Mouse (Mus musculus) lung, embryonic 16.5 days (tissue): Measurements from ENCODE around the gene Sap30. TPM values are rescaled to one million over a fixed set of nuclear protein-coding genes. Genes with fewer than 3 reads are reported as not detected.
"Not testable (repeated sequence)": the region's sequence is repeated elsewhere in the genome, so short reads cannot be mapped to it uniquely, and the experiment has no call there.

Experiments
- ATAC-seq: fragments of 200-750 bp; cut with Nextera tagmentation; 2 replicates; pipeline ENCODE4 v1.8.0; 2017; ENCODE audit warnings: low read depth, mild to moderate bottlenecking, moderate library complexity
- H3K27ac ChIP-seq: fragments of 300-500 bp; sonication (generic); 2 replicates; pipeline ENCODE4 v1.5.1; 2014; ENCODE audit warnings: mild to moderate bottlenecking, control low read depth, low read length
- H3K27me3 ChIP-seq: fragments of 300-500 bp; sonication (generic); 2 replicates; pipeline ENCODE4 v1.6.1; 2014; ENCODE audit warnings: low read depth, low read length, mixed read lengths; ENCODE audit not compliant: control insufficient read depth, insufficient read depth
- H3K36me3 ChIP-seq: fragments of 300-500 bp; sonication (generic); 2 replicates; pipeline ENCODE4 v1.6.1; 2014; ENCODE audit warnings: low read length; ENCODE audit not compliant: control insufficient read depth, insufficient read depth
- H3K4me1 ChIP-seq: fragments of 300-500 bp; sonication (generic); replicated peaks from 2 replicates; pipeline ENCODE4 v1.6.1; 2014; ENCODE audit warnings: low read length, mixed read lengths; ENCODE audit not compliant: control insufficient read depth, insufficient read depth
- H3K4me2 ChIP-seq: fragments of 300-500 bp; sonication (generic); 2 replicates; pipeline ENCODE4 v1.6.1; 2014; ENCODE audit warnings: low read depth, low read length, control low read depth
- H3K4me3 ChIP-seq: fragments of 300-500 bp; sonication (generic); 2 replicates; pipeline ENCODE4 v1.5.1; 2014; ENCODE audit warnings: mild to moderate bottlenecking, low read length, control low read depth
- H3K9ac ChIP-seq: fragments of 300-500 bp; sonication (generic); 2 replicates; pipeline ENCODE4 v1.6.1; 2014; ENCODE audit warnings: low read length, control low read depth
- H3K9me3 ChIP-seq: fragments of 300-500 bp; sonication (generic); 2 replicates; pipeline ENCODE4 v1.6.1; 2016; ENCODE audit warnings: low read length; ENCODE audit not compliant: control insufficient read depth
- WGBS: fragments of 180-500 bp; shearing (Covaris S2); extraction: QIAGEN DNeasy Blood & Tissue Kit; methylation state at CpG from one replicate; pipeline ENCODE4 v1.1.7; 2014; 5-methylcytosine and 5-hydroxymethylcytosine counted together
- polyA plus RNA-seq: library from polyadenylated mRNA; unstranded; fragments of >200 nt; fragmentation: Nextera tagmentation; extraction: Ambion mirVana; gene quantifications from 2 replicates; pipeline ENCODE4 v1.2.1, GENCODE M21; 2015

Gene Sap30
- polyA plus RNA-seq, 1 experiment from 2014 or later = 28.1 TPM

DNA sequence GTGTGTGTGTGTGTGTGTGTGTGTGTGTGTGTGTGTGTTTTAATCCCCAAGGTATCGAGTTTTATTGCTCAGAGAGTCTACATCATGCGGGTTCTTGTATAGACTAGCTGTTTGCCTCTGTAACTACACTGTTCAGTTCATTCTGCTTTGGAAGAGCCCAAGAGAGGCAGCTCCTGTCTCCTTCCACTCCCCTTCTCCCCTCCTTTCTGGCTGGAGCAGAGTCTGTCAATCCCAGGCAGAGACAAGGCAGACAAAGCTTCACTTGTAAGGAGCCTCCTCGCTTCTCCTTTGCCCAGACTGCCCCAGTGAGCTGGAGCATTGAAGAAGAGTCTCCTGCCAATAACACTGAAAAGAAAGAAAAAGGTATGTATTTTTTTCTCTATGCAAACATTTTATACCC, 31.9 kb downstream of the Sap30 start, which contains the start of gene Scrg1:
Scrg1 (plus strand) TSS at position 159 of the 400 bp plus-strand sequence.
- H3K4me3 ChIP-seq = no peak within 1 kb of the TSS
- no peaks in the 10 kb centered on the region for H3K27me3 ChIP-seq
- ATAC-seq = no peak
- H3K9me3 ChIP-seq = no peaks in the 10 kb centered on the region
- H3K36me3 ChIP-seq = no peaks in the 10 kb centered on the region
- no peak within 1 kb of the TSS for H3K27ac ChIP-seq
- no peak within 1 kb of the TSS for H3K4me2 ChIP-seq
- H3K9ac ChIP-seq = no peak within 1 kb of the TSS
- 0 out of 2 replicates have a peak, but pooled peaks cover 3% of the 10 kb centered on the region for H3K4me1 ChIP-seq
- WGBS = 80% methylated on average over 3 of the region's 3 CpGs

DNA sequence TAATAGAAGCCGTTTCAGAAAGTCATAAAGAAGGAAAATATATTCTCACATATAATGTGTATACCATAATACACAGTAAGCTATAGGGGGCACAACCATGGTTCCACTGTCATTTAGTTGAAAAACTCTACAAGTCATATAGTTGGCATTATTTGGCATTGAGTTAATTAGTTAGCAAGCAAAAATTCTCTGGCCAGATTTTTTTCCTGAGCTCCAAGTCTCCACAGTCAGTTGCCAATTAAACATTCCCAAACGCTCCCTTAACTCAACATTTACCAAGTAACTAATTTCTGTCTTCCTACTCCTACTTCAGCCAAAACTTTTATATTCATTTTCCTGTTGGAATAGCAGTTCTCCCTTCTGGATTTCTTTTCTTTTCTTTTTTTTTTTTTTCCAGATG, 34.3 kb downstream of the Sap30 start:
- WGBS = 82% methylated on average over 2 of the region's 2 CpGs
- H3K4me3 ChIP-seq = no peak overlapping the region

DNA sequence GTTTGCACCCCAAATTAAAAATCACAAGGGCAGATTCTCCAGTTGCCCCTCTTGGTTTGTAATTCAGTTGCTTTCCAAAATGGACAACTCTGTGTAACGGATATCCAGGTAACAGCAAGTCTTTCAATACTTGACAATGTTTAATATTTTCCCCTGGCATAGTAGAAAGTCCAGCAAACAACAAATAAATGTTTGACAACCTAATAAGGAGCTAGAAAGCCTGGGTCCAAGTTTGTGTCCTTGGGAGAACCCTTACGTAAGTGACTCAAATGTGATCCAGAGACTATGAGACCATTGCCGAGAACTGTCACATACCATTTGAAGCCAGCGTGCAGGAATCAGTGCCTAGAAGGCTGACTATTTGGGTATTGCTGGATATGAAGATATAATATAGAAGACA, 35.8 kb downstream of the Sap30 start:
- 91% methylated on average over 4 of the region's 4 CpGs for WGBS
- H3K4me1 ChIP-seq = no peaks in the 10 kb centered on the region
- H3K4me3 ChIP-seq = no peak overlapping the region
- no peaks in the 10 kb centered on the region for H3K36me3 ChIP-seq
- H3K4me2 ChIP-seq = no peak overlapping the region
- no peaks in the 10 kb centered on the region for H3K27me3 ChIP-seq
- no peak overlapping the region for H3K9ac ChIP-seq
- no peak overlapping the region for H3K27ac ChIP-seq
- ATAC-seq = no peak
- no peaks in the 10 kb centered on the region for H3K9me3 ChIP-seq

More for the DNA sequence above, 34.3 kb downstream of the Sap30 start:
- no peaks in the 10 kb centered on the region for H3K9me3 ChIP-seq
- H3K4me1 ChIP-seq = 0 out of 2 replicates have a peak, but pooled peaks cover 3% of the 10 kb centered on the region
- no peak for ATAC-seq
- H3K27me3 ChIP-seq = no peaks in the 10 kb centered on the region
- no peak overlapping the region for H3K27ac ChIP-seq
- no peak overlapping the region for H3K9ac ChIP-seq
- no peak overlapping the region for H3K4me2 ChIP-seq
- no peaks in the 10 kb centered on the region for H3K36me3 ChIP-seq

- H3K9me3 ChIP-seq = no peaks in the 10 kb centered on the region
- no peaks in the 10 kb centered on the region for H3K4me1 ChIP-seq
- no peak overlapping the region for H3K27ac ChIP-seq
- H3K4me3 ChIP-seq = no peak overlapping the region
- H3K36me3 ChIP-seq = no peaks in the 10 kb centered on the region
- WGBS = 74% methylated on average over 7 of the region's 7 CpGs
- no peak overlapping the region for H3K4me2 ChIP-seq
- no peak overlapping the region for H3K9ac ChIP-seq
- no peaks in the 10 kb centered on the region for H3K27me3 ChIP-seq
- no peak for ATAC-seq
These were observed 36.9 kb downstream of the Sap30 start for GRCm38 (mm10) chr8:57450726-57451125.

GRCm38 (mm10) chr8:57445901-57446300, 41.8 kb downstream of the Sap30 start:
- H3K4me3 ChIP-seq, H3K27me3 ChIP-seq, H3K9ac ChIP-seq, H3K4me1 ChIP-seq, H3K4me2 ChIP-seq, H3K36me3 ChIP-seq, H3K9me3 ChIP-seq, ATAC-seq, H3K27ac ChIP-seq: not testable (repeated sequence)
- 80% methylated on average over 4 of the region's 5 CpGs for WGBS

- ATAC-seq = no peak
- H3K4me3 ChIP-seq = no peak overlapping the region
- H3K4me2 ChIP-seq = no peak overlapping the region
- no peaks in the 10 kb centered on the region for H3K9me3 ChIP-seq
- H3K9ac ChIP-seq = no peak overlapping the region
- no peaks in the 10 kb centered on the region for H3K36me3 ChIP-seq
- no peaks in the 10 kb centered on the region for H3K27me3 ChIP-seq
- WGBS = 57% methylated on average over 4 of the region's 4 CpGs
- H3K27ac ChIP-seq = no peak overlapping the region
- no peaks in the 10 kb centered on the region for H3K4me1 ChIP-seq
These were observed 44.4 kb downstream of the Sap30 start for GRCm38 (mm10) chr8:57443289-57443688.

GRCm38 (mm10) chr8:57441556-57441955, 46.1 kb downstream of the Sap30 start:
- no peak overlapping the region for H3K4me3 ChIP-seq
- H3K9me3 ChIP-seq = no peaks in the 10 kb centered on the region
- WGBS = 87% methylated on average over 5 of the region's 5 CpGs
- no peaks in the 10 kb centered on the region for H3K36me3 ChIP-seq
- no peak overlapping the region for H3K4me2 ChIP-seq
- no peak for ATAC-seq
- H3K4me1 ChIP-seq = no peaks in the 10 kb centered on the region
- H3K27ac ChIP-seq = no peak overlapping the region
- H3K27me3 ChIP-seq = no peaks in the 10 kb centered on the region
- H3K9ac ChIP-seq = no peak overlapping the region

DNA sequence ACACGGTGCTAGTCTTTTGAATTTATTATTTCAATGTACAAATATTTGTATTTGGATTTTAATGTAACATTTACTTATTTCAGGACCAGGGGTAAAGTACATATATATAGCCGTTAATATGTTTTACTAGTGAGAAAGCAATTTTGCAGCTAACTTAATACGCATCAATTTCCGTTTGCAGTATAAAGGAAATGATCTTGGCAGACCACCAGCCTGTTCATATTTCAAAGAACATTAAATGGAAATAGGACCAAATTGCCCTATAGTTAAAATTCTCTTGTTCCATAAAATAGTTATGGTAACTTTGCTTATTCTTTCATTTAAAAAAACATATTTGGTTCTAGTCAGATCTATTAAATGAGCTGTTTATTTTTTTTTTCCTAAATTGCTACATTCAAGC, 46.5 kb downstream of the Sap30 start:
- H3K9ac ChIP-seq = no peak overlapping the region
- H3K27ac ChIP-seq = no peak overlapping the region
- H3K36me3 ChIP-seq = no peaks in the 10 kb centered on the region
- WGBS = 43% methylated on average over 4 of the region's 4 CpGs
- ATAC-seq = no peak
- no peak overlapping the region for H3K4me2 ChIP-seq
- no peaks in the 10 kb centered on the region for H3K9me3 ChIP-seq
- no peak overlapping the region for H3K4me3 ChIP-seq
- peaks cover 4% of the 10 kb centered on the region for H3K4me1 ChIP-seq
- H3K27me3 ChIP-seq = no peaks in the 10 kb centered on the region

- no peaks in the 10 kb centered on the region for H3K27me3 ChIP-seq
- H3K4me2 ChIP-seq = no peak overlapping the region
- H3K36me3 ChIP-seq = no peaks in the 10 kb centered on the region
- no peaks in the 10 kb centered on the region for H3K9me3 ChIP-seq
- ATAC-seq = no peak
- no peak overlapping the region for H3K4me3 ChIP-seq
- peaks cover 10% of the 10 kb centered on the region for H3K4me1 ChIP-seq
- no peak overlapping the region for H3K9ac ChIP-seq
- 80% methylated on average over 9 of the region's 9 CpGs for whole genome bisulfite sequencing
- no peak overlapping the region for H3K27ac ChIP-seq
These were observed 51.2 kb downstream of the Sap30 start for GRCm38 (mm10) chr8:57436437-57436796.
